Mouse (Mus musculus) left cerebral cortex, postnatal 4 days (tissue): ENCODE measurements around the gene Cct3. TPM values are rescaled to one million over a fixed set of nuclear protein-coding genes. Genes with fewer than 3 reads are reported as not detected.
"Not testable (repeated sequence)": the region's sequence is repeated elsewhere in the genome, so short reads cannot be mapped to it uniquely, and the experiment has no call there.

ENCODE experiments used
- DNase-seq: peaks from one replicate; pipeline ENCODE4 v3.0.0-alpha.2; 2022
- intact Hi-C: fragments of 180-260 bp; cut with DNase I; formaldehyde crosslinking; loops from one replicate; pipeline ENCODE4 v1.15.1; 2025
- total RNA-seq, 2 experiments: library from RNA; stranded (reverse); gene quantifications; 2 replicates each; pipeline ENCODE4 v1.2.3; 2021

Cct3 gene
- total RNA-seq, result 100 to 1,000 TPM; 309 to 317 TPM

DNA sequence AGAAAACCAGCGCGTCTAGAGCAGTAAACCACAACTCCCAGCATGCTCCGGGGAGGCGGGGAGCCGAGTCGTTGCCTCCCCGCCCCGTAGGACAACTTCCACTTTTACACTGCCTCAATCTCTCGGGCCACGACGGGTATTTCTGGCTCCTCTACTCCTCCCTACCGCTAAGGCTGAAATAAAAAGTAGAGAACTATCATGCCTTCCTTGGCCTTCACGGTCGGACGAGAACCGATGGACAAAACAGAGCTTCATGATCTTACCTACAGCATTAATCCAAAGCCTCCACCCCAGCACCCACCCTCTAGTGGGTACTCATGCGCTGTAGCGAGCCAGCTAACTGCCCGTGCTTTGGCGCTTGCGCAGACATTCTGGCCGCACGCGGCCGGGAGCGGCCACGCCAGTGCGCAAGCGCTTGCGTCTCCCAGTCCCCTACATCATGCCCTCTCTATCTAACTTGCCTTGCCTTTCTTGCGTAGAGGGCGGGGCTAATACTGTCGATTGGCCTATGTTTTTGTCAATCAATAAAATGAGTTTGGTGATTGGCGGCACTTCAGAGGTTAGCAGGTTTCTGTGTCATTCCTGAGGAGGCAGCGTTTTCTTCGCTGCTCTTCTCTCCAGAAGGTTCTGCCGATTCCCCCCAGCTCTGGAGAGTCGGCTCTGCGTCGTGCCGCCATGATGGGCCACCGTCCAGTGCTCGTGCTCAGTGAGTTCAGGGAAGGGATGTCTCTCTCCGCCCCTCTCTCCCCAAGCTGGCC is at the start of gene Cct3, which contains the start of gene Tsacc:
Gene Cct3 (plus strand): TSS at position 556 of the 758 bp plus-strand sequence.
Gene Tsacc (minus strand): TSS at position 439 of the 758 bp plus-strand sequence.
- DNase-seq, result peak; percentile 97
- intact Hi-C loops, result no loop called here

DNA sequence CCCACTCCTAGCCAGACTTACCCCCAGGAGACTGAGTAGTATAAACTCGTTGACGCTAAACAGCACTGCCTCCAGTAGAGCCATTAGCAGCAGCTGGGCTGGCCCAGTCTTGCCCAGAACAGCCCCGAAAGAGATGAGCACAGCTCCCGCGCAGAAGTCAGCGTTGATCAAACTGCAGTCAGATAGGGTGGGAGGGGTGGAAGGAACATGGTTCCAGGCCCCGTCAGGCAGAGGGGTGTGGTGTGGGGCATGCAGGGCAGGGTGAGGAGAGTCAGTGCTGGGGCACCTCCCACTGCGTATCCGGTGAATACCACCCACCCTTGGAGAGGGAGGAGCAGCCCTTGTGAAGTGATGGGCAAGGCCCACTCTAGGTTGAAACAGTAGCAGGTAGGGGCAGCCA is 49.2 kb upstream of the Cct3 start:
- intact Hi-C loops, result no loop called here
- no peak for DNase-seq

DNA sequence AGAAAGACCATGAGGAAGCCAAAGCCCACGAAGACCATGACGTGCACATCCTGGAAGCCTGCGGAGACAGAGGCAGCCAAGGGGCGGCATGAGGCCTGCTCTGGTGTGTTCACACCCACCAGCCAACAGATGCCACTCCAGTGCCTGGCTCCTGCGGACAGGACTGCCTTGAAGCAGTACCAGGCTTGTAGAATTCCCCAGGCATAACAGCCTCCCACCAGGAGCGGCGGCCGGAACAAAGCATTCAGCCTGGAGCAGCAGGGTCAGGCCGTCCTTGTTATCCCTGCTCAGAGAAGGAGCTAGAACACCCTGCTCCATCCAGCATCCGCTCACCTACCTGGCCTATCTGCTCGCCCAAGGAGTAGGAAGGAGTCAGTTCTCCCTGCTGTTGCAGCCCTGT is 48.5 kb upstream of the Cct3 start:
- DNase-seq, result no peak
- intact Hi-C loops, result no loop called here

DNA sequence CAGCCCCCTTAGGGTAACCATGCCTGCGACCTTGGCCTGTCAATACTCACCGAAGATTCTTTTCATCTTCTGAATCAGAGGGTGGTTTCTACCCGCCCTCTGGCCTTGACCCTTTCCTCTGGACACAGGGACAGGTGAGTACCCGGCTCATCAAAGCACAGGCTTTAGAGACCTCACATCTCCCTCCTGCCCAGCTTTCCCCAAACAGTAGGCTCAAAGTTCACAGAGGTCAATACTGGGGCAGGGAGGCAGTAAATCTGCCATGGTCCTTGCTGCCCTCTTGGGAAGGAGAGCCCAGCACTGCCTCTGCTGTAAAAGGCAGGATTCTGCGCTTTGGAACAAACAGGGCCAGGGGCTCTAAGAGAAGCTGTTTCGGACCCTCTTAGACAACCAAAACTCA is 44.2 kb upstream of the Cct3 start:
- intact Hi-C loops, result no loop called here
- DNase-seq, result no peak

DNA sequence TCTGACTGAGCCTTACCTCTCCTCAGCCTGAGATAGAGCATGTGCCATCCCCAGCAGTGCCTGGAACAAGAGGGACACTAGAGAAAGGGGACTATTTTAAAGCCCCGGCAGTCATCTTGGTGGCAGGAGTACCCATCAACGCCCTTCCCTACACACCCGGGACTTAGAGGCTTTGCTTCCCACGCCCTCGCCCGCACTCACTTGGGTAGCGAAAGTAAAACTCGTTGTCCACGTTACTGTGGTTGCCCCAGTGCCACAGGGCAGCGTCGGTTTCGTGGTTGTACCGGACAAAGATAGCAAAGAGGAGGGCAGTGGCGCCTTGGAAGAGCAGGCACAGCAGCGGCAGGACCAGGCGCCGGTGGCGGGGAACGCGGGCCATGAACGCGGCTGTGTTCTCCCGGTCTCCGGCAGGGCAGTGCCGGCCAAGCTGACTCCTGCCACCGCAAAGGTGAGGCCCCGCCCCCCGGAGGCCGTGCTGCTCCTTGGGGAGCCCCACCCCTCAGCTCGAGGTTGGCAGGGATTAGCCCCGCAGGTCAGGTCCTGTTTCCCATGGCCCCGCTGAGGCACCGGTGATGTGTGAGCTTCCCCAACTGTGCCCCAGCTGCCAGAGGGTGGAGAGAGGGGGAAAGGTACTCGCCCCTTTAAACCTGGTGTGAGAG is 42.5 kb upstream of the Cct3 start, which contains the start of gene Rhbg:
Gene Rhbg (minus strand): TSS at position 442 of the 659 bp plus-strand sequence.
- DNase-seq, result no peak
- intact Hi-C loops, result no loop called here

DNA sequence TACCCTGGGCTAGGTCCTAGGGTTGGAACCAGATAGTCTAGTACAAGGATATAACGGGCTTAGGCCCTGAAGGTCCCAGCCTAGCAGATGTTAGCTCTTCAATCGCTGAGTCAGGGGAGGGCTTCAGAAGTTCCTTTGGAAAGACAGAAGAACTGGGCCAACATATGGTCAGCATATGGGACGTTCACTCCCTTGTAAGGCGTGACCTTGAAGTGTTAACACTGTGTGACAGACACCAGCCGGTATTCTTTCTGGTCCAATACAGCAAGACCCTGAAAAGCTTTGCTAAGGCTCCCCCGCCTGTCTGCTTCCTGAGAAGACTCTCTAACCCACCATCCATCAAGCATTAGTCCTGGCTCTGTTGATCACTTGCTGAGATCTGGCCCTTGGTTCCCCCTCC is 41.0 kb upstream of the Cct3 start:
- intact Hi-C loops, result no loop called here
- DNase-seq, result no peak

DNA sequence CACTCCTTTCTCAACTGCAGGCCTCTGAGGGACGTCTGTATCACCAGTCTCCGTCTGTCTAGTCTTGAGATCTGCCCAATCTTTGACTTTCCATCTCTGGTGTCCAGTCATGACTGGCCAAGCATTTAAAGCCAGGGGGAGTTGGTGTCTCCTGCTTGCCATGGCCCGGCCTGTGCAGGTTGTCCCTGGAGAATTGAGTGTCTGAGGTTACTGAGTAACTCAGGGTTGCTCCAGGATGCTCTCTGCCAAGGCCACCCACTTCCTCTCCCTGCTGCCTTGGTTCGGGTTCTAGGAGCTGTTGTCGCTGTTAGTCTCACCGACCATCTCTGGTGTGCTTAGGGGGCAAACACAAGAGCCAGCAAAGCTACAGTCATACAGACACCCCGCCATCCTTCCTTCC is 40.5 kb upstream of the Cct3 start:
- DNase-seq, result no peak
- intact Hi-C loops, result no loop called here

DNA sequence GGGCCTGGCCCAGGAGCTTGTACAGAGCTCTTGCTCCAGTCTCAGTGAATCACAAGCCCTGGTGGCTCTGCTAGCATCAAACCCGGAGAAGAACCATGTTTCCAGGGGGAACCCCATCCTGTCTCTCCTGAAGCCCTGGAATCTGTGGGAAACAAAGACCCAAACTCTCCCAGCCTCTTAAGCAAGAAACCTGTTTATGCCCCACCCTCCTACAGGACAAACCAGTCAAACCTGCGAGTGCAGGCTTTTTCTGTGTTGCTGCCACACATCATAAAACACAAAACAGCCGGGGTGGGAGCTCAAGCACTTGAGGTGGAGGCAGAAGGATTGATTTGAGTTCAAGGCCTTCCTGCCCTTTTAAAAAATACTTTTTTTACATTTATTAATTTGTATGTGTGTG is 34.6 kb upstream of the Cct3 start:
- intact Hi-C loops, result no loop called here
- no peak for DNase-seq

DNA sequence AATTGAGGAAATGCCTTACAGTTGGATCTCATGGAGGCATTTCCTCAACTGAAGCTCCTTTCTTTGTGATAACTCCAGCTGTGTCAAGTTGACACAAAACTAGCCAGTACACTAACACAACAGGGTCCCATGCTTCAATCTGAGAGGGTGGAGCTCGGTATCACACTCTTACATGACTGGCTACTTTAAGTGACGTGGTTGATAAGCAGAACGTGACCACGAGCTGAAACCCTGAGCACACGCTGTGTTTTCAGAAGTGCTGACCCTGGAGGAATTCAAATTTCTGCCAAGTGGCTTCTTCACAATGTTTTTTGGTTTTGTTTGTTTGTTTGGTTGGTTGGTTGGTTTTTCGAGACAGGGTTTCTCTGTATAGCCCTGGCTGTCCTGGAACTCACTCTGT is 28.9 kb upstream of the Cct3 start:
- intact Hi-C loops, DNase-seq: not testable (repeated sequence)

DNA sequence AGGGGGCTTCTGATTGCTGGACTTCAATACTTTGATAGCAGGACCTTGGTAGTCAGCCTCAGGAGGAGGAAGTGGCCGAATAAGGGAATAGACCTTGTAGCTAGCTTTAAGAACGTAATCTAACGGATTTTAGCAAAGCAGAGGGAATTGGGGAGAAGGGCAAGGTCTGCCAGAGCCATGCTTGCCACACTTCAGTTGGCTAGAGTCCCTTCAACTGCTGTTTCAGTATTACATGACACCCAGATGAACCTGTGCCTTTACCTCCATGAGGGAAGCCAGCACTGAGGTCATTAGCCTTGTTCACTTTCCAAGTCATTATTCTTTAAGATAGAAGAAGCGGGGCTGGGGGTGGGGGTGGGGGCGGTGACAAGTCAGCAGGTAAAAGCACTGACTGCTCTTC is 27.9 kb upstream of the Cct3 start:
- intact Hi-C loops, result no loop called here
- DNase-seq, result no peak

DNA sequence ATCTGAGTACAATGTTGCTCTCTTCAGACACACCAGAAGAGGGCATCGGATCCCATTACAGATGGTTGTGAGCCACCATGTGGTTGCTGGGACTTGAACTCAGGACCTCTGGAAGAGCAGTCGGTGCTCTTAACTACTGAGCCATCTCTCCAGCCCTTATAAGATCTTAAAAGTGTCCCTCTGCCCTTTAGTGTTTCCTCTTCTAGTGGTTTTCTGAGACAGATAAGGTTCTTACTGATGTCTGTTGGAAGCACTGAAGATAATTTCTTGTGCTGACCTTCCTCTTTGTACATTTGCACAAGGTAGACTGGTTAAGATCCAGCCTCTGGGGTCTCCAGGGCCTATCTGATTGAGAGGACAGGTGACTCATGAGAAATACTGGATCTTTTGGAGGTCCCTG is 25.6 kb upstream of the Cct3 start:
- intact Hi-C loops, DNase-seq: not testable (repeated sequence)

DNA sequence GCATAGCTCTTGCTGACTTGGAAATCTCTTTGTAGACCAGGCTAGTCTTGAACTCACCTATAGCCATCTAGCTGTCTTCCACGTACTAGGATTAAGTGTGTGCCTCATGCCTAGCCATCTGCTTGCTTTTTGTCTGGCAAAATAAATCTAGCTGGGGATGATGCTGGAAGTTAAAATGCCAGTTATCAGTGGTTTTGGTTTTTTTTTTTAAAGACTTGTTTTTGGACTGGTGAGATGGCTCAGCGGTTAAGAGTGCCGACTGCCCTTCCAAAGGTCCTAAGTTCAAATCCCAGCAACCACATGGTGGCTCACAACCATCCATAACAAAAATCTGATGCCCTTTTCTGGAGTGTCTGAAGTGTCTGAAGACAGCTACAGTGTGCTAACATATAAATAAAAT is 25.1 kb upstream of the Cct3 start:
- intact Hi-C loops, result no loop called here
- DNase-seq, result no peak

DNA sequence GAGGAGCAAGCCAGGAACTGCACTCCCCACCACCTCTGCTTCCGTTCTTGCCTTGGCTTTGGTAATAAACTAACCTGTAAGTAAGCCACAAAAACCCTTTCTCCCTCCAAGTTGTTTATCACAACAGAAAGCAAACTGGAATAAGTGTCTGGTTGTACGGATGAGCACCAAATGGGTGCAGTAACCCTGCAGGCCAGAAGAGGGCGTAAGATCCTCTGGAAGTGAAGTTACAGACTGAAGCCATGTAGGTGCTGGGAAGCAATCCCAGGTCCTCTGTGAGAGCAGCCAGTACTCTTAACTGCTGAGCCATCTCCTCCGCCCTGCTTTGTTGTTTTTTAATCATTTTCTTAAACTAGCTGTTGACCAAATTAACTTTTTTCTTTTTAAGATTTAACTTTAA is 22.9 kb upstream of the Cct3 start:
- intact Hi-C loops, result no loop called here
- no peak for DNase-seq

DNA sequence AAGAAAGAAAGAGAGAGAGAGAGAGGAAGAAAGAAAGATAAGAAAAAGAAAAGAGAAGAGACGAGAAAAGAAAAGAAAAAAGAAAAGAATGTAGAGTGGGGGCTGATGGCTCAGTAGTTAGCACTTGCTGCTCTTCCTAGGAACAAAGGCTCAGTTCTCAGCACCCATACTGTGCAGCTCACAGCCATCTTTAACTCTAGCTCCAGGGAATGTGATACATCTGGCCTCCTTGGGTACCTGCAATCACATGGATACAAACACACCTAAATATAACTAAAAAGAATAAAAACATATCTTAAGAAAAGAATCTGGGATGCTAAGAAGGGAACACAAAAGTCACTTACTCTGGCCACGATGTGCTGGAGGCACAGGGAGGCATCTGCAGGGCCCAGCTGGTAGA is 20.8 kb upstream of the Cct3 start:
- DNase-seq, result no peak
- intact Hi-C loops, result no loop called here

DNA sequence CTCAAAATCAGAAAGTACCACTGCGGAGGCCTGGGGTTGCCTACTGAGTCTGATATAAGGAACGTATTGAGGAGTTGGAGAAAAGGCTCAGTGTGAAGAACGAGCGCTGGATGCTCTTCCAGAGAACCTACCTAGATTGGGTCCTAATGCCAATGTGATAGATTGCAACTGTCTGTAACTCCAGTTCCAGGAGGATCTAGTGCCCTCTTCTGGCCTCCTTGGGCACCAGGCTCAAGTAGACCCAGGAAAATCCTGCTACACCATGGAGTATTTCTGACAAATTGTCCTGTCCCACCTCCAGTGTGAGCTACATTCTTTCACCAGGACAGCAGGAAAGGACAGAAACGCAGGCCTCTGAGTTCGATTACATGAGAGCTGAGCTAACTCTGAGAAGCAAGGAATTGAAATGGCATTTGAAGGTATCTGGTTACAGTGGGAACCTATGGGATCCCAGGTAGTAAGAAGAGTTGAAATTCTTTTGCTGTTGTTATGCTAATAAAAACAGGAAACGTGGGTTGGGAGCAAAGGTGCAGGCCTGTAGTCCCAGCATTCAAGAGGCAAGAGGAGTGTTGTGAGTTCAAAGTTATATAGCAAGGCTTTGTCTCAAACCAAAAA is 20.3 kb upstream of the Cct3 start:
- intact Hi-C loops, result no loop called here

DNA sequence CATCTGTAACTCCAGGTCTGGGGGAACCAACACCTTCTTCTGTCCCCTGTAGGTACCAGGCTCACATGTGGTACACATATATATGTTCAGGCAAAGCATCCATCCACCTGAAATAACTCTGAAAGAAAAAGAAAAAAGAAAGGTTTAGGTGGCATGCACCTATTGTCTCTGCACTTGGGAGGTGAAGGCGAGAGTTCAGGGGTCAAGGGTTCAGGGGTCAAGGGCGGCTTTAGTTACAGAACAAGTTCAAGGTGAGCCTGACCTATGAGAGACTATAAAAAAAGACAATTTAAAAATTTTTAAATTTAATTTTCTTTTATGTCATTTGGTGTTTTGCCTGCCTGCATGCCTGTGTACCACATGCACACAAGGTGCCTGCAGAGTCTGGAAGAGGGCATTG is 16.9 kb upstream of the Cct3 start:
- DNase-seq, result no peak
- intact Hi-C loops, result no loop called here

More for the DNA sequence above, 20.3 kb upstream of the Cct3 start:
- DNase-seq, result peak; percentile 33

DNA sequence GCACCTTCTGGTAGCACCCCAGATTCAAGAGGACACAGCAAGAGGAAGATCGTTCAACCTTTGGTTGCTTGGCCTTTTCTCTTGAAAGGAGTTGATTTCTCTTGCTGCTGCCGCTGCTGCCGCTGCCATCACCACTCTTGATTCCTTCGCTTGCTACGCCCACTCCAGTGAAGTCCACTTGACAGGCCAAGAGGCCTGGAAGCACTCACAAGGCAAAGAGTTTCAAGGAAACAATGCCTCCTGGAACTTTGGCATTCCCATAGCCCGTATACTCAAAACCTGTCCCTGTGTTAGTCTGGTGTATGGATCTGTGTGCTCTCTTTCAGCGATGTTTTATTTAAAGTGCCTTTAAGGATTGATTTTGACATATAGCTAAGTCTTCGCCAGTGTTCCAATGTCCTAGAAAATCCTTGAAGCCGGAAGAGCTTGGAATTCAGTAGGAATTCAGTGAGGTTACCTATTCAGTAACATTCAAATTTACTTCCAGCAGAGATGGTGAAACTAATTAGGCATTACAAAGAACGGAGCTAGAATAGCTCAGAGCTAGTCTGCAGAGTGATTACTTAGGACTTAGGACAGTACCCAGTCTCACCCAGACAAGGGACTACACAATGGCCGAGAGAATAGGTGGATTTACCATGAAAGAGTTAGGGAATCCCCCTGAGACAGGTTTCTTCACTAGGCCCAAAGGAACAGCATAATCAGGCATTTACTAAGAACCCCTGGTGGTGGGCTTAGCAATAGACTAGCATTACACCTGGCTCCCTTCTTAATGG is 15.6 kb upstream of the Cct3 start:
- intact Hi-C loops, DNase-seq: not testable (repeated sequence)

DNA sequence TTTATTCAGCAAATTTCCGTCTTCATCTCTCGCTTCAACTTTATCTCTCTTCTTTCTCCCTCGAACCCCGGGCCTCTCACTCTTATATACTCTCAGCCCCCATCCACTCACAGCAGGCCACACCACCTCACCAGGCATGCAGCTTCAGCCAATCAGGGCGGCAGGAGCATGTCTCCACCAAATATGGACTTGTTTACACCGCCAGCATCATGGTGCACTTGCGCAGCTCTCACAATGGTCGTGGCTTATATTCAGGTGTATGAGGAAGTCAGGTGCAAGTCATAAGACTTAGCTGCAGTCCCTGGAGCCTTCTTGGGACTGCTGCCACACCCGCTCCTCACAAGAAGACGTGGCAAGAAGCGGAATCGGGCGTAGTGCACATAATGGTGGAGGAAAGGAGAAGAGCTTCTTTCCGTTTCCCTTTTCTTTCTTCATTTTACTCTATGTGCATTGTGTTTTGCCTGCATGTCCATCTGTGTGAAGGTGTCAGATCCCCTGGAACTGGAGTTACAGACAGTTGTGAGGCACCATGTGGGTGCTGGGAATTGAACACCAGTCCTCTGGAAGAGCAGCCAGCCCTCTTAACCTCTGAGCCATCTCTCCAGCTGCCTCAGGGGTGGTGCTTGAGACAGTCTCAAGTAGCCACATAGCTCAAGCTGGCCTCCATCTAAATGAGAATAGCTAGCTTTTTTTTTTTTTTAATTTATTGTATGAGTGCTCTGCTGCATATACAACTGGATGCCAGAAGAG is 11.9 kb upstream of the Cct3 start:
- intact Hi-C loops, DNase-seq: not testable (repeated sequence)

DNA sequence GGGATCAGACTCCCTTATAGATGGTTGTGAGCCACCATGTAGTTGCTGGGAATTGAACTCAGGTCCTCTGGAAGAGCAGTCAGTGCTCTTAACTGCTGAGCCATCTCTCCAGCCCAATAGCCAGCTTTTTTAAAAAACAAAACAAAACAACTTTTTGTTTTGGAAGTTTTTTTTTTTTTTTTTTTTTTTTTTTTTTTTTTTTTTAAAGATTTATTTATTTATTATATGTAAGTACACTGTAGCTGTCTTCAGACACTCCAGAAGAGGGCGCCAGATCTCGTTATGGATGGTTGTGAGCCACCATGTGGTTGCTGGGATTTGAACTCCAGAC is 11.4 kb upstream of the Cct3 start:
- intact Hi-C loops, DNase-seq: not testable (repeated sequence)

DNA sequence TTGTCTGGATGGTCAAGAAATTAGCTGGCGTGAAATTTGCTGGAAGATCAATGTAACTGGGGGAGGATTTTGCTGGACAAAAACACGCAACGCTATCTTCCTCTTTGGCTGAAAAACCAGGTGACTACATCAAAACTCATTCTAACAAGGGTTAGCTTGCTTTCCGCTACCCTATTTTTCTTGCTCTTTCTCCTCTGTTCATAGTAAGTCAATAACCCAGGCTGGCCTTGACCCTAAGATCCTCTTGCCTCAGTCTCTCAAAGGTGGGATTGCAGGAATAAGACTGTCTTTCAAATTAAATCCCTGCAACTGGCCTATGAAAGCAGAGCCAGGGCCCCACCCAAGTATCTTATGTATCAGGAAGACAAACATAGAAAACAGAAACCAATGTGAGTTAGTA is 9.8 kb upstream of the Cct3 start, which contains the start of gene Gm38392:
Gene Gm38392 (minus strand): TSS at position 101 of the 400 bp plus-strand sequence.
- intact Hi-C loops, result no loop called here
- no peak for DNase-seq
